Comparison of ENCODE assay signal across 9 mouse cellular contexts in genomic region chr9:94927101-94927500, GRCm38 (mm10).
DNase-seq lines count a peak whose midpoint lies in the region; ATAC-seq and TF ChIP-seq lines count a peak whose summit lies in the region.
"Had no signal": no experiment of that assay in that cellular context is flagged by ENCODE, and none has a peak within 500 bp of the region (broad histone marks: within the 10 kb centered on the region; RNA-seq: fewer than 3 reads in every experiment).

No protein-coding gene starts in this region.

- H3K4me1 ChIP-seq in heart, postnatal 0 days (ENCODE audit: control insufficient read depth, insufficient read depth): no peaks in the 10 kb centered on the region
- H3K4me1 ChIP-seq in forebrain, embryonic 12.5 days: no peaks in the 10 kb centered on the region
- H3K4me1 ChIP-seq: lung, embryonic 15.5 days had no signal

- DNase-seq in heart, postnatal 0 days (ENCODE audit: low spot score): no peak
- DNase-seq in heart, postnatal 25 days (ENCODE audit: low spot score): no peak
- DNase-seq in right cerebral cortex, postnatal 14 days: peak; percentile 9
- no peak for DNase-seq in right cerebral cortex, adult 18-20 months
- peak; percentile 4 to 50 for DNase-seq in kidney, postnatal 36 days
- DNase-seq in frontal cortex, postnatal 10 days (ENCODE audit: low spot score in 2 of 2): no peak
- DNase-seq in cerebellum, adult 11 months: no peak

- no peak overlapping the region for H3K4me3 ChIP-seq in heart, postnatal 0 days (ENCODE audit: low read depth, low read length)
- H3K4me3 ChIP-seq in forebrain, embryonic 12.5 days (replicated peaks): no peak overlapping the region
- H3K4me3 ChIP-seq: lung, embryonic 15.5 days had no signal

- no peaks in the 10 kb centered on the region for H3K36me3 ChIP-seq in heart, postnatal 0 days (replicated peaks; ENCODE audit: control insufficient read depth, insufficient read depth, low read length)
- H3K36me3 ChIP-seq in forebrain, embryonic 12.5 days (replicated peaks): no peaks in the 10 kb centered on the region
- H3K36me3 ChIP-seq: lung, embryonic 15.5 days had no signal

- no peak for ATAC-seq in heart, postnatal 0 days (ENCODE audit: insufficient read depth, low read depth)
- ATAC-seq in forebrain, embryonic 12.5 days (ENCODE audit: low FRiP score): no peak

- H3K27ac ChIP-seq in heart, postnatal 0 days (ENCODE audit: low read depth): no peak overlapping the region
- no peak overlapping the region for H3K27ac ChIP-seq in forebrain, embryonic 12.5 days
- H3K27ac ChIP-seq: lung, embryonic 15.5 days had no signal

- no peaks in the 10 kb centered on the region; the same call in 1 of the 2 replicates for H3K9me3 ChIP-seq in heart, postnatal 0 days (replicated peaks; ENCODE audit: control insufficient read depth, low read length)
- H3K9me3 ChIP-seq in forebrain, embryonic 12.5 days: 0 out of 2 replicates have a peak, but pooled peaks cover 4% of the 10 kb centered on the region
- H3K9me3 ChIP-seq: lung, embryonic 15.5 days had no signal

- TF ChIP-seq CTCF in heart, postnatal 0 days (IDR thresholded peaks at IDR 0.05; ENCODE audit: low read depth): peak; percentile 39

- H3K4me2 ChIP-seq in heart, postnatal 0 days (ENCODE audit: low read depth, low read length): no peak overlapping the region
- no peak overlapping the region for H3K4me2 ChIP-seq in forebrain, embryonic 12.5 days
- H3K4me2 ChIP-seq: lung, embryonic 15.5 days had no signal

- H3K9ac ChIP-seq in heart, postnatal 0 days (replicated peaks; ENCODE audit: low read depth, low read length): no peak overlapping the region
- H3K9ac ChIP-seq in forebrain, embryonic 12.5 days: no peak overlapping the region
- H3K9ac ChIP-seq: lung, embryonic 15.5 days had no signal

- no peaks in the 10 kb centered on the region for H3K27me3 ChIP-seq in heart, postnatal 0 days (ENCODE audit: control insufficient read depth, insufficient read depth, low read length)
- no peaks in the 10 kb centered on the region for H3K27me3 ChIP-seq in forebrain, embryonic 12.5 days
- H3K27me3 ChIP-seq: lung, embryonic 15.5 days had no signal

- TF ChIP-seq EP300 in heart, postnatal 0 days (IDR thresholded peaks at IDR 0.05; ENCODE audit: low read depth): no peak

- intact Hi-C loops in heart, postnatal 25 days (cut with DNase I): no loop called here

Comparison
In these comparisons a context has a peak if more than half of its experiments do, and no peak if none do; other contexts are left out.
1. DNase-seq: peak in right cerebral cortex, postnatal 14 days (single experiment) and kidney, postnatal 36 days (2 of 2); none in heart, postnatal 0 days (single experiment), heart, postnatal 25 days (single experiment), right cerebral cortex, adult 18-20 months (single experiment), frontal cortex, postnatal 10 days (0 of 2) and cerebellum, adult 11 months (single experiment).